Mouse (Mus musculus): ENCODE results near the gene Rbfox1.
A peak's percentile ranks its signal among the peaks of the same experiment; 100 is the strongest.

Gene Rbfox1

DNA sequence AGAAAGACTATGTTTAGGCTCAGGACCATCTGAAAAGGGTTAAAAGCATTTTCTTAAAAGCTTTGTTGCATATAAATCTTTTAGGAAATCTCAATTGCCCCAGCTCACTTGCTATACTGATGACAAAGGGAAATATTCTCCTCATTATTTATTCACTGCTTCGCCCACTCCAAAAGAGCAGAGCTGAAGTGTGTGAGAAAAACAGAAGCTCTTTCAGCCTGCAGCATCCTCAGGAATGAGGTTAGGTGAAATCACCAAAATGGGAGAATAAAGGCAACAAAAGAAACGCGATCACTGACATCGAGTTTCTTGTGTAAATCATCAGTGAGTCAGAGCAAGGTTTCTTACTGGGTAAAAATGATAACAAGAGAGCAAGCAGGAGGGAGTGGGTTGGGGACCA lies 1469.0 kb downstream of the Rbfox1 start:
- no peak for DNase-seq (ENCODE audit: low read depth, low spot score)

DNA sequence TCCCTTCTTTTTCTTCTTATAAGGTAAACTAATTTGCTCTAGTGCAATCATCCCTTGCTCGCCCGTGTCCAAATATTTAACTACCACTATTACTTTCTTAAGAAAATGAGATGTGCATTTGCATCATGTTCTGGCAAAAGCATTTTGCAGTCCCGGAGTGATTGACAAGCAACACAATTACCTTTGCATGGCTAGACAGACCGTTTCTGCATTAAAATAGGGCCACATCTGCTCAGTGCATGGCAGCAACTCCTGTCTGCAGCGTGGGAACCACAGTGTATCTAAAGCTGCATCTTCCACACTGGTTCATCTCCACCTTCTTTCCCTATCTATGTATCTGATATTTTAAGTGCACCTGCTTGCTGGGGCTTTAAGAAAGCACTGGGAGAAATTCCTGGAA lies 1473.9 kb downstream of the Rbfox1 start:
- no peak for DNase-seq (ENCODE audit: low read depth, low spot score)

DNA sequence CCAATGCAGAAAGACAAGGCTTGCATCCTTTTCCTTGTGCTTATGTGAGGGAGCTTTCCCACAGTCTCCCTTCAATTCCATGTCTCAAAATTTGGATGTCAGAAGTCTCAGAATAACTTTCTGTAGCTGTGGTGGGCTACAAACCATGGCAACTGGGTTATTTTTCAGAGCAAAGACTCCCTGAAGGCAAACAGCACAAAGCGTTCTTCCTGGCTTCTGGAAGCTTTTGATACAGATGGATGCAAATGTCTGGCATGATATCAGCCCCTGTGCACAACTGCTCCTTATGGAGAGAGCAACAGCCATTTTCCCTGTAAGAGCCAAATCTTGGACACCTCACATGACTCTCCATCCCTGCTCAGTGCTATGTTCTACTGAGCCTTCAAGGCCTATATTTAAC lies 1475.6 kb downstream of the Rbfox1 start:
- DNase-seq (ENCODE audit: low read depth, low spot score), result no peak

DNA sequence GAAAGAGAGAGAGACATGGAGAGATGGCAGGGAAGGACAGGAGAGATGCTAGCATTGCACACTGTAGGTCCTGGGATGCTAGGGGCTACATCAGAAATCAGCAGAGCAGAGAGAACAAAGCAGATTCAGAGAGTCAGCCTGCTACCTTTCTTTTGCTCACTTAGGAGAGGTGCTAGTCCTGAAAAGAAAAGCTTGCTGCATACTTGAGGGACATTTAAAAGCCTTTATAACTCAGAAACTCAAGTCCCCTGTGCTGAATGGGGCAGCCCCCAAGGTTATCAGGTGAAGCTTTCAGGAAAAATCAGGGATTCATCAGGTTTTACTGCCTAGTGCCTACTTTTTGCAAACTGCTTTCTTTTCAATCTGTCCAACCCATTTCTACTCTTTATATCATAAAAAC lies 1480.7 kb downstream of the Rbfox1 start:
- DNase-seq (ENCODE audit: low read depth, low spot score), result peak; percentile 13

DNA sequence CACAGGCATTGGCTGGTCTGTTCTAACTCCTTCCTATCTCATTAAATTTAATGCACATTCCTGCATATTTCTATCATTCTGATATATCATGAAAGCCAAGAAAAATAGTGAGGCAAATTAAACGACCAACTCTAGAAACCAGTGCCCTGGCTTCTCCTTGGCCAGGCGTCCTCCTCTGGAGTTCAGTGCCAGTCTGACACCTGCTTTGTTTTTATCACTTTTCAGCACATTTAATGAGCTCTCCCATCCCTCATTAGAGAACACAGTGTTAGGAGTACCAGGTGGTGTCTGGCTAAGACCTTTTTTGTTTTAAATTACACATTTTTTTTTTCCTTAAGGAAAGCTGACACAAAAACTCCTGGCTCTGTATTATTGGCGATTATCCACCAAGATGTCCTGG lies 1489.0 kb downstream of the Rbfox1 start:
- DNase-seq (ENCODE audit: low read depth, low spot score), result no peak

DNA sequence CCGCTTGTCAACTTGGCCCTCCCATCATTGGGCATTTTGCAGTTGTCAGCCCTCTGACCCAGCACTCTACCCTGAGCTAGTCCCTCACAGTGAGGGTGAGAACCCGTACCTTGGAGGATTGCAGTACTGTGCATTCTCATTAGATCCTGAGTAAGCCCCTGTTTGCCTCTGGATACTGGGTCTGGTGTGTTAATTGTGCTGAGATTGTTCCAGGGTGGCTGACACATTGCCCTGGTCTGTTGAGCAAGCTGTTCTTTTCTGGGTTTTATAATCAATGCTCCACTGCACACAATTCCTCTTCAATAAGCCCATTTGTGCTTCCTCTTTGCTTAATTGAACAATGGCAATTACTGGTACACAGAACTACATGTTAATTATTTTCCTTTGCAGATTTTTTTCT lies 1489.5 kb downstream of the Rbfox1 start:
- no peak for DNase-seq (ENCODE audit: low read depth, low spot score)

DNA sequence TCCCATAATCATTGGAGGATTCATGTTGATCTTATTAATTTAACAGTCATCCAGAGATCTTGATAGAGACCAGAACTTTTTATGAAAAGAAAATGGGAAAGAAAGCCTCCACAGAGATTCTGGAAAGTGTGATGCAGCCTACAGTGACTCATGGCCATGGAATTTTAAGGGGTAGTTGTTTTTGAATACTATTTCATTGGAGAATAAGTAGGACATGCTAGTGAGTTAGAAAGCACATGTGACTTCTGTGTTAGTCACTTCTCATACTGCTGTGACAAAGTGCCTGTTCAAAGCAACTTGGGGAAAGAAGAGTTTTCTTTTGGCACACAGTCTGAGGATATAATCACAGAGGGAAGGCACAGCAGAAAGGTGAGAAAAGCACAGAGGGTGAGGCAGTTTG lies 1510.9 kb downstream of the Rbfox1 start:
- DNase-seq (ENCODE audit: low read depth, low spot score), result no peak

DNA sequence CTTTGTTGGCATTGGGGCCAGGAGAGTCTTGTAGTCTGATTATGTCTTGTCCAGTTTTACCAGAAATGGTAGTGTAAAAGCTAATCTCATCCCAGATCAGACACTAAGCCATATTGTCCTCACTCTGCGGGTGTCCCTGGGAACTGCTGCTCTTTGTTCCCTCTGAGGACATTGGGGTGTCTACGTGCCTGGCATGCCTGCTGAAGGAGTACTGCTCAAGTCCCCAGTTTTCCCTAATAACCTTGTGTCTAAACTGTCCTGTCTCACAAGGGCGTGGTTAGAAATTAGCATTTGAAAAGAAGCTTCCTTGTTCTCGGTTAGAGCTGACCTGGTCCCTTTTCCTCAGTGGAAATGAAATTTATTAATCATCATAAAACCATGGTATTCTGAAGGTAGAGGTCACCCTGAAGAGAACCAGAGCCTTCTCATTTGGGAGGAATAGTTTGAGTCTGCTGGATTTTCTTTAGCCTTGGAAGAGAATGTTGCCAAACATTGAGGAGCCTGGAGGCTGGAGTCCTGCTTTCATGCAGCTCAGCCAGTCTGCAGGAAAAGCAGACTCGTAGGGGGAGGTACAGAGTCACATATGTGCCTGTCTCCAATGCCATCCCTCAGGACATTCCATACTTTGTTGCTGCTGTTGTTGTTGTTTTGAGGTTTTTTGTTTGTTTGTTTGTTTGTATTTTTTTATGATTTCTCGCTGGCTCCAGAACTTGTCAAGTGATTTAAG lies 1519.8 kb downstream of the Rbfox1 start:
- DNase-seq (ENCODE audit: low read depth, low spot score), result peak; percentile 90

DNA sequence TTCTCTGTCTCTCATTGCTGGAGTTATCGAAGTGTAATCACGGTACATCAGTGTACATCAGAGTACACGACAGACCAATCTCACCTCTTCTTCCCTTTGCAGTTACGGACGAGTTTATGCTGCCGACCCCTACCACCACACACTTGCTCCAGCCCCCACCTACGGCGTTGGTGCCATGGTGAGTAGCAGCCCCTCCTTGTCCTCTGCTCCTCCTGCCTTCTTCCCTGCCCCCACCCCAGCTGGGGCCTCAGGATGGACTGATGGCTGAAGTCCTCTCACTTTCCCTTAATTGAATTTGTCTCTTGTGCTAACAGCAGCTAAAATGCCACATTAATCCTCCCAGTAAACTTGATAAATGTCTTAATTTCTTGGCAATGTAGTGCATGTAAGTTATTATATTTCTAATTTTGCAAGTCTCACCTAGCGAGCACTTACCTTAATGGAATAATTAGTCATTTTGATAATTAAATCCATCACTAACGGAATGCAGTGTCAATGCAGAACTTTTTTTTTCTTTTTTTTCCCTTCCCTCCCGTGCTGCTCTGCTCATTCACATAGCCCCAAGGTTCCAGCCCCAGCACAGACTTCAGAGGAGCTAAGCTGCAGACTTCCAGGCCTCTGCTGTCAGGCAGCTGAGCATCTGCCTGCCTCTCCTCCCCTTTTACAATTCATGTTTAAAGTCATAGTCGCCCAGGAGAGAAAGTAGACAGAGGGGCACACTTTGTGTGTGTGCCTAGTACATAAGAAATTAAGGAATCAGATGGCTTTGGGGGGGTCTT lies 1522.9 kb downstream of the Rbfox1 start:
- no peak for DNase-seq (ENCODE audit: low read depth, low spot score)

DNA sequence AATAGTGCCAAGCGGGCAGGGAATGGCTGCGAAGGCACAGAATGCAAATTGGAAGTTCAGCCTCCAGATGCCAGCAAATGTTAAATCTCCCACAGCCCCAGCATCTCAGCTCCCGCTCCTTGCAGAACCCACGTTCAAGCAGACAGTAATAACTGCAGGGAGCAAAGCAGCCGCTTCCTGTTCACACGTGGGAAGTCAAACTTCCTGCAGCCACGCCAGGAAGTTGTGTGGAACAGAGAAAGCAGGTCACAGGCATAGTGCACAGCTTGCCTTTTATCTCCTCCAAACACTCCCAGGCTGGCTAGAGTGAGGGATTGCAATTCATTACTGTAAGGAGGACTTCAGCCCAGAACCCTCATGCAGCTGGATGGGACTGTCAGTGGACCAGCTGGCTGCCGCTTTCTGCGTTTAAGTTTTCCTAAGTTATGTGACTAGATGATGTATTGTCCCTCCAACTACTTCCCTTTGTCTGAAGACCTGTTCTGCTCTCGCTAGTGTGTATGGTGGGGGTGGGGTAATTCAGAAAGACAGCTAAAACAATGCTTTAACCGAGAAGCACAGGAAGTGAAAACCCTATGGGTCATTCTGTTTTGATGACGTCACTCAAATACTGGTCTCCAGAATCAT lies 1534.6 kb downstream of the Rbfox1 start:
- DNase-seq (ENCODE audit: low read depth, low spot score), result peak; percentile 85

DNA sequence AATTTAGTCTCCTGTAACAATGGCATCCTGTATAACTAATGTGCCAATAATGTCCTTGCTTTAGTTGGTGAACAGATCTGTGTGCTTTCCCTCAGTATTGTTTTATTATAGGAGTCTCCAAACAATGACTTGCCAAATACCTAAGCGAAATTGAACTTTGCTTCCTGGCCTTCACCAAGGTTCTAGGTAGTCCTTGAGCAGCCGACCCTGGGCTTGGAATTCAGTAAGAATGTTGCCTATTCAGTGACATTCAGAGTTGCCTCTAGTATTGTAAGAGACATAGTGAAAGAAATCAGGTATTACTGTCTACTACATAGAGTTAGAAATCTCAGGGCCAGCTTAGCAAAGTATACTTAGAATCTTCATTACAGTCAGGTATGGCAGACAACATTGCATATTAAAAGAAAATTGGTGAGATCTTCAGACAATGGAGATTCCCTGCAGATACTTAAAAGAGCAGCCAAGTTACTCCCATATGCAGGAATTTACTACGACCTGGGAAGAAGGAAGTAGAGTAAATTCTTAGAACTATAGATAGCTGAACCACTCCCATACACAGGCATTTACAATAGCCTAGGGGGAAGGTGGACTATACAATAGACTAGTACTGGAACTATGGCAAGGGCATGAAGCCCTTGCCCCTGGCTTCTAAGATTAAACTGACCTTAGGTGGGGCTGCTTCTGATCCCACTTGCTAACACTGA lies 1540.4 kb downstream of the Rbfox1 start:
- peak; percentile 97 for DNase-seq (ENCODE audit: low read depth, low spot score)

DNA sequence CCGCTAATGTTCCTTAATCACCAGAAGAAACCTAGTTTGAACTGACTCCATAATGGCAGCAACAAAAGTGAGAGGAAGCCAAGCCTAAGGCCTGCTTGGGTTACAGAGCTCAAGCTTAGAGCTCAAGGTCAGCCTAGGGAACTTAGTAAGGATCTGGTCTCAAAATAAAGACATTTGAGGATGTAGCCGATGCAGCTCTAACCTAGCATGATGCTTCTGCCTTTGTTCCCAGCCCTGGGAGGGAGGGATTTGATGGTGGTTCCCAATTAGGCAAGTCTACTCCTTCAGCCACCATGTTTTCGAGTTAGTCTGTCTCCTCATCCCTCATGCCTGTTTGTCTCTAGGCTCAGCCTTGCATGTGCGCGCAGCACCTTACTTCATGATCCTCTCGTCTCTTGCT lies 1548.1 kb downstream of the Rbfox1 start:
- DNase-seq (ENCODE audit: low read depth, low spot score), result peak; percentile 57

DNA sequence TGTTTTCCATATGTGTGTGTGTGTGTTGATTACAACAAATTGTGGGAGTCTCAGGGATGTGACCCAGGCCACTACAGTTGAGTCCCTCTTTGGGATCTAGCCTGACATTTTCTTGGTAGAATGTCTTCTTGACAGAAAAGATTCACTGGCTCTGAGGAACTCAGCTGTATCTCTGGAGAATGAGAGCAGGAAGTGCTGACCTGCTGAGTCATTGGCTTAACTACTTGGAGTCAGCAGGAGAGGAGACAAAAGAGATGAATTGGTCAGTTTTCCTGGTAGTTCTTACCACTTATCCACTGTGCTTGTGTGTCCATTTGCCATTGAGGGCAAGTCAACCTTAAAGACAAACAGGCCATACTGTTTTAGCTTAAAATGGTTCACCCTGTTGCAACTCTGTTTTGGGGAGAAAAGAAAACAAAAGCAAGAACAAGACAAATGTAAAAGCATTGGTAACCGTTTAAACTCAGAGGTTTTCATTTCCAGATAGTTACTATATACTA lies 1561.7 kb downstream of the Rbfox1 start:
- DNase-seq (ENCODE audit: low read depth, low spot score), result no peak

DNA sequence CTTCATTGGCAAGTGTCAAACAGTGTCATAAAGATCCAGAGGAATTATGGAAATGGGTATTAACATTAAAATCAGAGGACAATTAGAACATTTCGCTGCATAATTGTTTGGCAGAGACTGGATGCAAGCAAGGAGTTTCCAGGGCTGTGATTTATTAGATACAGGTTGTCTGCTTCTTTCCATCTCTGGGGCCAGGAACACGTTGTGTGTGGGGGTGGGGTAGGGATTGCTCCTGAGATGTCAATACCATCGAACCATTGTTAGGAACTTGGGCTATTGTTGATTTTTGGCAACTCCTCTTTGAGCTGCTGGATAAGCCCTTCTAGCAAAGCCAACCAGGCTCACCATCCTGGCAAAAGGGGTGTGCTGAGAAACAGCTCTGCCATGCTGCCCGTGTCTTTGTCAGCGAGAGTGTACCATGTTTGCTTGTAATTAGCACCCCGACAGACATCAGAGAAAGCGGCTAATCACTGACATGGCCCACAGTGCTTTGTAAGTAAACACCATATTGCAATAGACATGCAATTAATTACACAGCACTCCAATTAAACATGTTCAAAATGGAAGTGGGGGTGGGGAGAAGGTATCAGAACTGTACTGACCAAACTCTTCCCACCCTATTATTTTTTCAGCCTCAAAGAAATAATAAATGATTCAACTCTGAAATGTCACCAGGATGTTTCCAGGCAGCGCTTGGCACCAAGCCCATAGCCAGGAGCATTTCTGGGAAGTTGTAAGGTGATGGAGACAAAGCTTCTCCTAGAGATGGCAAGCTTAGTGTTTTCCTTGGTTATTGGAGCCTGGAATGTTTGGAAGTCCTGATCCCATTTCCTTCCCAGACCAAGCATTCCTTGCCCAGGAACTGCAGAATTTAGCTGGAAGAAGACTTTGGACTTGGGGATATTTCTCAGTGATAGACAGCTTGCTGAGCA lies 1562.8 kb downstream of the Rbfox1 start:
- no peak for DNase-seq (ENCODE audit: low read depth, low spot score)

DNA sequence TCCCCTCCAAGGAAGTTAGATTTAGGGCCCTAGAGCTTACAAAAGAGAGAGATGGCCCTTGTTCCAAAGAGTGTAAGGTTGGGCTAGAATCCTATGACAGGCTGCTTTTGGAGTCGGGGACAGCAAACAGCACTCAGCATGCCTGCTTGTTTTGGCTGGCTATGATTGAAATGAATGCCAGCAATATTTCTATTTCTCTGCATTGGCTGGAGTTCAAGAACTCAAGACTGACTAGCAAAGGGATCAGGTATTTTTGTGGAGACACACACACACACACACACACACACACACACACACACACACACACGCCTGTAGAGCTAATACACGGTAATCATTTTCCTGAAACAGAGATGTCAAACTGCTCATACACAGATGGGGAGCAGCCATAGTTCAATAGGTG lies 1566.0 kb downstream of the Rbfox1 start:
- no peak for DNase-seq (ENCODE audit: low read depth, low spot score)

DNA sequence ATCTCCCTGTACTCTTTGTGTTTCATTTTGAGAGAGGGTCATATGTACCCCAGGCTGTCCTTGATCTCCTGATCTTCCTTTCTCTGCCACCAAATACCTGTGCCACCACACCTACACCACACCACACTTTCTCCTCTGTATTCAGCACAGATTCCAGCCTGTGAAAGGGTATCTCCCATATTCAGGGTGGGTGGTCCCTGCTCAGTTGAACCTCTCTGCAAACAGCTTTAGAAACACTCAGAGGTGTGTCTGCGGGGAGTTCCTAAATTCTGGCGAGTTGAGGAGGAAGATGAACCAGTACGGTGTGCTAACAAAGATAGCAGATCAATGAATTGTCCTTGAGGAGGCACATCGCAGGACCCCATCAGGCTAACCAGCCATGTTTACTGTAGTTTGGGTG lies 1572.4 kb downstream of the Rbfox1 start:
- peak; percentile 29 for DNase-seq (ENCODE audit: low read depth, low spot score)
